Mouse (Mus musculus) T-helper 17 cell (primary cell): Measurements from ENCODE around the gene Gm17577.
"Not testable (repeated sequence)": the region's sequence is repeated elsewhere in the genome, so short reads cannot be mapped to it uniquely, and the experiment has no call there.

Experiments used
- in situ Hi-C, 2 experiments: fragments of 300-600 bp; cut with MboI, MseI; formaldehyde crosslinking; loops; 1 replicate in 1 of 2; 2 replicates in 1 of 2; pipeline ENCODE4 v1.15.1; 2025; ENCODE audit warnings: high pct_unique_total_duplicates in 2 of 2

The Gm17577 gene

DNA sequence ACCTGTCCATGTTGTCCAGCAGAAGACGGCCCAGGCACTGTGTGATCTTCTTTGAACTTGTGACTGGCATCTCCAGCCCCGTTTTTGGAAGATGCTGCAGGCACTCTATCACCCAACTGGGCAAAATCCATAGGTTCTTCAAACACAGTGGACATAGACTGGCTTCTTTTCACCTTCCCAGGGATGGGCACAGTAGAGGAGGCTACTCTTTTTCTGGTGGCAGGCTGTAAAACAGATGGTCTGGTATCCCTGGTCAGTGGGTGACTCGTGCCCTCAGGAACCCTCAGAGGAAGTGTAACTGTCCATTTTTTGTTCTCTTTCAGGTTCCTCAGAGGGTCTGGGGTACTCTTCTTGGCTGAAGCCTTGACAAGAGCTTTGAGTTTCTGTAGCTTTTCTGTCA lies at the start of gene Gm17577:
Gm17577 (minus strand) TSS at position 101 of the 400 bp plus-strand sequence.
- in situ Hi-C loops: loop anchor here in 1 of 2 experiments (25.0 kb wide), 1 partner anchor 240 kb away; no protein-coding TSS in a partner anchor

GRCm38 (mm10) chrX:123222381-123222780 lies 24.3 kb downstream of the Gm17577 start, which contains the start of gene Srsx:
Srsx (minus strand) TSS chrX:123222481.
- in situ Hi-C loops: not testable (repeated sequence)
